Mouse (Mus musculus) CD4-positive naive resting alpha-beta T cell, adult 76 days (primary cell): ENCODE data around the gene Lamp5. TPM values are rescaled to one million over a fixed set of nuclear protein-coding genes. Genes with fewer than 3 reads are reported as not detected.

Experiments
- total RNA-seq: library from RNA; stranded (reverse); gene quantifications from one replicate; pipeline ENCODE4 v1.2.4, GENCODE M21; 2023

The Lamp5 gene
- total RNA-seq, result not detected

DNA sequence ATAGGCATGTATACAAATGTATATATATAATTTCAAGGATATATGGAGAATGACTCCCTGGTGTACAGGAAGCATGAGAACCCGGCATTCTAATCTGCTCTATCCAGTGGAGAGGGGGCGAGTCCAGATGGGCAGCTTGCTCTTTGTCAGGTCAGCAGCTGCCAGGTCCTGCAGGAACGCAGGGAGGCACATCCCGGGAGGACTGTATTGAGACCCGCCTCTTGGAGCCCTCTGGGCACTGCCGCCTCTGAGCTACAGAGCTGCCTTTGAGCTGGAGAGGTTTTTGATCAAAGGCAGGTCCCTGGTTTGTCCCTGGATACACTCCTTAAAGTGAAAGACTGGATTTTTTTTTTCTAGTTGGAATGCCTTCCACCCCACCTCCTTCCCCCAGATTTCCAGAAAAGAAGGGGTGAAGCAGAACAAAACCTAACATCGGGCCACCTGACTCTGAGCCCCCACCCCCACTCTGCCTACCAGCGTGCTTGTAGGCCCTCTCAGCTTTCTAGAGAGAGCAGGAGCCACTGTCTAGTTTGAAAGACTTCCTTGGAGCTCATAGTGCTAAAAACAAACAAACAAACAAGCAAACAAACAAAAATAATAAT, at the start of gene Lamp5:
TSS of gene Lamp5 (plus strand) at position 552 of the 602 bp plus-strand sequence.

